Mouse (Mus musculus): ENCODE data around the gene Crtc3. TPM values are rescaled to one million over a fixed set of nuclear protein-coding genes. Genes with fewer than 3 reads are reported as not detected.

Crtc3 gene
- total RNA-seq, 1 experiment from 2014 or later = 10.6 TPM

DNA sequence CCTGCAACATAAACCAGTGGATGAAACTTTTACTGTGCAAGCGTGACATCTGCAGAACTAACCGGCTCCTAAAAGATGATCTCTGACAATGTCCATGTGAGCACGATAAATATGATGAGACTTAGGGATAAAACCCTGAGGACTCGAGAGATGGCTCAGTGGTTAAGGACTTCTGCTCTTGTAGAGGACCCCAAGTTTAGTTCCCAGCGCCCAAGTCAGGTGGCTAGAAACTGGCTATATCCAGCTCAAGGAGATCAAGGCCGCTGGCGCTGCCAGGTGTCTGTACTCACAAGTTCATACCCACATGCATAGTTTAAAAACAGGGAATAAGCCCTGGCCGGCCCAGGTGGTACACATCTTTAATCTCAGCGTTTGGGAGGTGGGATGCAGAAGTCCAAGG lies 3.8 kb upstream of the Crtc3 start:
- no peak for ATAC-seq (replicated peaks in 1 of 2; ENCODE audit: insufficient read depth in 1 of 2, low FRiP score in 2 of 2, low TSS enrichment in 1 of 2, low read depth in 1 of 2, poor library complexity in 2 of 2, severe bottlenecking in 2 of 2)

DNA sequence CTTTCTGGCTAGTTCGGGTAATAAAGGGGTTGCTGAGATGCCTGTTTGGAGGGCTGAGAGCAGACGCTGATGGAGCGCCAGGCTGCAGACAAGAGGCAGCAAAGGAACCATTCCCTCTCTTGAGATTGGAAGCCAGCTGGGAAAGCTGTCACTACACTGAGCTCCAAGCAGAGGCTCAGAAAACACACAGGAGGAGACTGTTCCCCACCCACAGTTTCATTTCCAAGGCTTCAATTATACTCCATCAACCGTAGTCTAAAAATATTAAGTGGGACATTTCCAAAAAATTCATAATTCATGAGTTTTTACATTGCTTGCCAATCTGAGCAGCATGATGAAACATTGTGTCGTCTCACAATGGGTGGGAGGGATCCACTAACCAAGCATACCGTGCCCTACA lies 2.5 kb upstream of the Crtc3 start:
- no peak for ATAC-seq (replicated peaks in 1 of 2; ENCODE audit: insufficient read depth in 1 of 2, low FRiP score in 2 of 2, low TSS enrichment in 1 of 2, low read depth in 1 of 2, poor library complexity in 2 of 2, severe bottlenecking in 2 of 2)

DNA sequence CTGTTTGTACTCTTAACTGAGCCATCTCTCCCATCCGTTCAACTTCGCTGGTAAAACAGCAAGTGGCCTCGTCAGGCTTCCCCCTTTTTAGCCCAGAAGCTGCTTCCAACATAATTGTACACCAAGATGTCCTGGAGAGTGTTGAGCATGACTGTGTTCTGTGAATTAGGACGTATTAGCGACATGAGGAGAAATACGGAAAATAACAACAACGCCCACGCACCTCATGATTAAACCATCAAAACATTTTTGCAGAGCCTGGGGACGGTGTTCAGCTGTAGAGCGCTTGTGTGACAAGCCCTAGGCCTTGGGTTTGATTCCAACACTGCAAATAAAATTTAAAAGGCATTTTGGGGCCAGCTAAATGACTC lies 529 bp upstream of the Crtc3 start:
- ATAC-seq (replicated peaks in 1 of 2; ENCODE audit: insufficient read depth in 1 of 2, low FRiP score in 2 of 2, low TSS enrichment in 1 of 2, low read depth in 1 of 2, poor library complexity in 2 of 2, severe bottlenecking in 2 of 2) = no peak; a peak in 1 of 4 replicates

DNA sequence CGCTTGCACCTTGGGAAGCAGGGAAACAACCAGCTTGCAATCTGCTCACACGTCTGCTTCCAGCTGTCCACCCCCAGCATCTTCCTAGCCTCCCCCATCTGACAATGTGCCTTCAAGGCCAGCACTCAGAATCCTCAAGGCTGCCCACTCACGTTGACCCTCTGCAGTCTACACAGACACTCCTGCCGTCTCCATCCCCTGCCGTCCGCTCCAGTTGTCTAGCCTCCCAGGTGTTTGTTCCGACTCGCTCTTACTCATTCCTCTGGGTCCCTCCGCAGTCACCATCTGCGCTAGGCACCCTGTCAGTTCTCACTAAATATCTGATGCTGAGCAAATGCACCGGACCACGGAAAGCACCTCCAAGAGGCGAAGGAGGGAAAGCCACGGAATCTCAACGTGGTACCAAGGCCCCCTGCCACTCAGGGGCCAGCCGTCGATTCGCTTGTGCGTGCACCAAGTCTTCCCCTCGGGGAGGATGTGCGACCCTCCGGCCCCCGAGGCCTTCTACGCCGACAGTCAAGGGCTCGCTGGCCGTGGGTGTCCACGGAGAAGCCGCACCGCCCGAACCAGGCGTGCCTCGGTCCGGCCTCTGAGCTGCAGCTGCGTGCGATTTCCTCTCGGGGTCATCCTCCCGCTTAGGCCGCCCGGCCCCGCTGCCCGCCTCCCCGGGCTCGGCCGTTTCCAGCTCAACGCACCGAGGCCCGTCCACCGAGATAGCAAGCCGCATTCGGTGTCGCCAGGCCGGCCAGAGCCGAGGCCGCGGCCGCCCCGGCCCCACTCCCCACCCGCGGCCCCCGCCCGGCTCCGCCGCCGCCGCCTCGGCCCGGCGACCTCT lies 739 bp downstream of the Crtc3 start:
- peak; percentile 32 to 48; a peak in 2 of 4 replicates for ATAC-seq (replicated peaks in 1 of 2; ENCODE audit: insufficient read depth in 1 of 2, low FRiP score in 2 of 2, low TSS enrichment in 1 of 2, low read depth in 1 of 2, poor library complexity in 2 of 2, severe bottlenecking in 2 of 2)

DNA sequence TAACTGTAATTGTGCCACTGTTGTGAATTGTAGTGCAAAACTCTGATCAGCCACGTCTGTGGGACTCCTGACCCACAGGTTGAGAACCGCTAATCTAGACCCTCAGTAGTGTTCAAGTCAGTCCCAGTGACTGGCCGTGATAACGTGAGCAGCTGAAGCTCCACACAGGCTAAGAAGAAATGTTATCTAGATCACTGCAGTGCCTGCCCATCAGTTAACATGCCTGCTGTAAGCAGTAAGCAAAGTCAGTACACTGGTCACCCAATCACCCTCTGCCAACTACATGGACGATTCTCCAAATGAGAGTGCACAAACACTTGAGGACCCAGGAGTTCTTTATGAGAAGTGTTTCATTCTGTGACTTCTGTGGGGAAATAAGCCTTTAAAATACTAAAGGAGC lies 3.0 kb downstream of the Crtc3 start:
- ATAC-seq (replicated peaks in 1 of 2; ENCODE audit: insufficient read depth in 1 of 2, low FRiP score in 2 of 2, low TSS enrichment in 1 of 2, low read depth in 1 of 2, poor library complexity in 2 of 2, severe bottlenecking in 2 of 2) = no peak

DNA sequence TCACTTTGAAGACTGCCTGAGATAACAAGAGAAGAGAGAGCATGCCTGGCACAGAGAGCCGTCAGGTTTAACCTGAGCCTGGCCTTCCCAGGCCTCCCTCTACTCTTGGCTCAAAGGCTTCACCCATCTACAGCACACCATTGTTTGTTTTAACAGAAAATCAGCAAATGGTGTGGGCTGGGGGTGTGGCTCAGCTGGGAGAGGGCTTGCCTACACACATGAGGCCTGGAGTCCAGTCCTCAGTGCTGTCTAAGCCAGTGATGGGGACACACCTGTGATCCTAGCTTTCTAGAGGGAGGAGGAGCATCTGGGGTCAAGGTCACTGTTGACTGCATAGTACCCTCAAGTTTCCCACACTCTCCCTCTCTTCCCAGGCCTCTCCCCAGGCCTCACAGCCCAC lies 6.0 kb downstream of the Crtc3 start:
- ATAC-seq (replicated peaks in 1 of 2; ENCODE audit: insufficient read depth in 1 of 2, low FRiP score in 2 of 2, low TSS enrichment in 1 of 2, low read depth in 1 of 2, poor library complexity in 2 of 2, severe bottlenecking in 2 of 2) = no peak

DNA sequence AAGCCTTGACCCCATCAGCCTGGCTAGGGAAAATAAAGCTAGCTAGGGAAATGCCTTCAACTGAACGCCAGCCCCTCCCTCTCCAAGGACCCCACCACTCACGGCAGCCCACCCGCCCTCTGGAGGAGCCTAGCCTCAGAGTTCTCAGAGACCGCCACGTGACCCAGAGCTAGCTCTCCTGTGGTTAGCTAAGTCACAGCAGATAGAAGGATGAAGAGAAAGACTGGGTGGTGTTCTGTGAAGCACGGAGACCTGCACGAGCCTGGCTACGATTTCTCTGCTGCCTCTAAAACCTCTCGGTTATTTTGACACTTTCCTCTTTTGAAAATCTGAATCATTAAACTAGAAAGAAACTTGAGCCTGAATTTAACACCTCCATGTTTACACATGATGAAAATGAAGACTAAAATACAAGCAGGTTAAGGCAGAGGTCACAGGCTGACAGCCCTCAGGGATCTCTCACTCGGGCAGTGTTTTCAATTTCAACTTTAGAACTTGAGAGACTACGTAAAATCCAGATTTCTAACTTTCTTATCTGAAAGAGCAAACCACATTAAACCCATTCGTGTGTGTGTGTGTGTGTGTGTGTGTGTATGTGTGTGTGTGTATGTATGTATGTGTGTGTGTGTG lies 8.3 kb downstream of the Crtc3 start:
- ATAC-seq (replicated peaks in 1 of 2; ENCODE audit: insufficient read depth in 1 of 2, low FRiP score in 2 of 2, low TSS enrichment in 1 of 2, low read depth in 1 of 2, poor library complexity in 2 of 2, severe bottlenecking in 2 of 2) = peak; percentile 51 to 76

DNA sequence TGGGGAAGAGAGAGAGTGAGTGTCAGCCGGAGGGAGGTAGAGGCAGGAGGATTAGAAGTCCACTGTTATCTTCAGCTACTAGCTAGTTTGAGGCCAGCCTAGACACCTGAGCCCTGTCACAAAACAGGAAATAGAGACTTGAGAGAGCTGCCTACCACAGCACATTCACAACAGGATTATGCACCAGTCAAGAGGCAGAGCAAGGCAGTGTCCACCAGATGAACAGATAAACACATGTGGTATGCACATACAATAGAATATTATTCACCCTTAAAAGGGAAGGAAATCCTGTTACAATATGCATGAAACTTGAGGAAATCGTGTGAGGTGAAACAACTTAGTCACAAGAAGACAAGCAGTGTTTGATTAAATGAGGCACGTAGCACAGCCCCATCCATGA lies 16.4 kb downstream of the Crtc3 start:
- ATAC-seq (replicated peaks in 1 of 2; ENCODE audit: insufficient read depth in 1 of 2, low FRiP score in 2 of 2, low TSS enrichment in 1 of 2, low read depth in 1 of 2, poor library complexity in 2 of 2, severe bottlenecking in 2 of 2) = no peak

DNA sequence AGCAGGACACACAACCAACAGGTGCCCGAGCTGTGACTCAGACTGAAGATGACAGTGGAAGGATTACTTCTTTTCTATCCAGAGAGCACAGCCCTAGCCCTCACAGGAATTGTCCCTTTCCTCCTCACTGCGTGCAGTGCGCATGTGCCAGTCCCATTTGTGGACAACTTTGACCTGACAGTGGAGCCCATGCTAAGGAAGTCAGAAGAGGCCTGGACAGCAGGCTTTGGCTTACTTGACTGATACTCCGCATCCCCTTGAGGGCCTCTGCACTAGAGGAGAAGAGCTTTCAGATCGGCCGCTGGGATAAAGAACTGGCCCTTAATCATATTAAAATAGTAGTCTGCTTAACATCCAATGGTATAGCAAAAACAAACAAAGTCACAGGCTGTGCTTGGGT lies 17.8 kb downstream of the Crtc3 start:
- no peak for ATAC-seq (replicated peaks in 1 of 2; ENCODE audit: insufficient read depth in 1 of 2, low FRiP score in 2 of 2, low TSS enrichment in 1 of 2, low read depth in 1 of 2, poor library complexity in 2 of 2, severe bottlenecking in 2 of 2)

DNA sequence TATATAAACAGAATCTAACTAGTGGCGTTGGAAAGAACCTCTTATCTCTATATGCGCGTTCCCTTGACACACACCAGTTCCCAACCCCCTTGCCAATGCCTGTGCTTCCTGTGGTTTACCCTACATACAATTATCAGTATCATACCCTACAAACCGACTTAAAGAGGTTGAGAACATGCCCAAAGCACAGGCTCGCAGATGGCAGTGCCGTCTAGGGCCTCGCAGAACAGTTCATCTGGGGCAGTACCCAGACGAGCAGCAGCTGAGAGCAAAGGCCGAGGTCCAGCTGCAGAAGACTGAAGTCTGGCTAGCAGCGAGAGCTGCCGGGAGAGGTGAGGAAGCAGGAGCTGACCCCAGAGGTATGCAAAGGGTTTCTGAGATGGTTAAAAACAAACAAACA lies 21.5 kb downstream of the Crtc3 start:
- ATAC-seq (replicated peaks in 1 of 2; ENCODE audit: insufficient read depth in 1 of 2, low FRiP score in 2 of 2, low TSS enrichment in 1 of 2, low read depth in 1 of 2, poor library complexity in 2 of 2, severe bottlenecking in 2 of 2) = peak; percentile 7 to 49; a peak in 2 of 4 replicates

DNA sequence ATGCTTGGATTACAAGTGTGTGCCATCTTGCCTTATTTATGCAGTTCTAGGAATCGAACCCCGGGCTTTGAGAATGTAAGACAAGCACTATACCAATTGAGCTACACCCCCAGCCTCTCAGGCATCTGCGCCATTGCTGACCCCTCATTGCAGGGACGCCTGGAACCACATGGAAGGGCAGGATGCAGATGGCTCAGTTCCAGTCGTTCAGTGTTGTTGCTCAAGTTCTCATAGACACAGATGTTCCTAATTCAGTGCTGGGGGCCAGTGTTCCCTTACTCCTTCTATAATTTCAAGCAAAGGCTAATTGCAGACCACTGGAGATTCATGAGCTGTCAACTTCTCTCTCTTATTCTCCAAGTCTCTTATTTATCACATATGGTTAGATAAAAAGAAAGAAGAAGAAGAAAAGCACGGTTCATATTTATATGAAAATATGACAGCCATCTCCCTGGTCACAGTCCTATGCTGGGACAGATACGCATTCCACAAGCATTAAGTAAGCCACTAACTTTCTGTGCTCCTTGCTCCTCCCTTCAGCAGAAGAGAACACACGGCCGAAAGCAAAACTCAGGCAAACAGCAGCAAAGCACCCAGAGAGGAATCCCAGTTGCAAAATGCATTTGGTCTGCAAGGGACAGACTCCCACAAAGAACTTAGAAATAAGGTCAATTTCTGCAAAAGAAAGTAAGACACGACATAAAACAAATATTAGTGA lies 22.3 kb downstream of the Crtc3 start:
- ATAC-seq (replicated peaks in 1 of 2; ENCODE audit: insufficient read depth in 1 of 2, low FRiP score in 2 of 2, low TSS enrichment in 1 of 2, low read depth in 1 of 2, poor library complexity in 2 of 2, severe bottlenecking in 2 of 2) = no peak

DNA sequence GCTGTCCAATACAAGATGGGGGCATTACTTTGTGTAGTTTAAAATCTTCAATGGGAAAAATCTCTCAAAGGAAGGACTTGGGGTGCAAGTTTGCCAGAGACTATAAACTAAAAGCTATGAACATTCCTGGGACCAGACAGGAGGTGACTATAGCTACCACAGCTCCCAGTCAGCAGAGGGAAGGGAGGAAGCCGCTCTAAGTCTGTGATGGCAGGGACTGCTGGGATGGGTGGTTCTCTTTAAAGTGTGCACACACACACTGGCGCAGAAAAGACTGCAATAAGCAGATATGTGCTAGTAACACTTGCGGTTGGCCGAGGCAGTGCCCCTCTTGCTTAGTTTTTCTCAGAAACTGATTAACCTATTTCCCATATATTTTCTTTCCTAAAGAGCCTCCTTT lies 27.6 kb downstream of the Crtc3 start:
- no peak for ATAC-seq (replicated peaks in 1 of 2; ENCODE audit: insufficient read depth in 1 of 2, low FRiP score in 2 of 2, low TSS enrichment in 1 of 2, low read depth in 1 of 2, poor library complexity in 2 of 2, severe bottlenecking in 2 of 2)

DNA sequence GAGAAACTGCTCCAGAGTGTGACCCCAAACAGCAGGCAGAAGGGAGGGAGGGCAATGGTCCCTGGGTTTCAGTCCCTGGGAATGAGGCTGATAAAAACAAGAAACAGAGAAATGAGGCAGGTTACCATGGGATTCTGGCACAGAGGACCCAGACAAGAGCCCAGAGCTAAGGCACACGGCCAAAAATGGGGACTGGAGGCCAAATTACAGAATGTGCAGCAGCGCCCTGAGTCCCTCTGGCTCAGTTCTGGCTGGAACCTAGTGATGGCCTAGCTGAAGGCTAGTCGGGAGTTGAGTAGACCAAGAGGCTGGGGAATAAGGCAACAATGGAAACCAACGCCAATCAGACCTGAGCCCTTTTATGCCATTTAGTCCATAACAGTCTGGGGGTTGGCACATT lies 28.1 kb downstream of the Crtc3 start:
- ATAC-seq (replicated peaks in 1 of 2; ENCODE audit: insufficient read depth in 1 of 2, low FRiP score in 2 of 2, low TSS enrichment in 1 of 2, low read depth in 1 of 2, poor library complexity in 2 of 2, severe bottlenecking in 2 of 2) = no peak

DNA sequence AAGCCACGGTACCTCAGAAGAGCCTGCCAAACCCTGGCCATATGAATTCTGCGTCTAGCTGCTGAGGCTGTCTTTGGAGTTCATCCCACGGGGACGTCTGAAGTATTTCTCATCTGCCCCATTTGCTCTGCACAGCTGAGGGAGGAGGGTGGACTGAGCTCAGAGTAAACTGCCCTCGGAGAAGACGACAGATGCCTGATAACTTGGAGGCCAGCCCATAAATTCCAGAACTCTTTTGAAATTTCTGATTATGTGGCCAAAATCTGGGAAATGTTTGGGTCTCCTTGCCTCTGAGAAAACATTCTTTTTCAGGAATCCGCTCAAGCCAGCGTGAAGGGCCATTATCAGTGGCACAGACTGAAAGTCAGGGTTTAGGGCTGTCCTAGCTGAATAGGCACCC lies 30.8 kb downstream of the Crtc3 start:
- no peak for ATAC-seq (replicated peaks in 1 of 2; ENCODE audit: insufficient read depth in 1 of 2, low FRiP score in 2 of 2, low TSS enrichment in 1 of 2, low read depth in 1 of 2, poor library complexity in 2 of 2, severe bottlenecking in 2 of 2)

DNA sequence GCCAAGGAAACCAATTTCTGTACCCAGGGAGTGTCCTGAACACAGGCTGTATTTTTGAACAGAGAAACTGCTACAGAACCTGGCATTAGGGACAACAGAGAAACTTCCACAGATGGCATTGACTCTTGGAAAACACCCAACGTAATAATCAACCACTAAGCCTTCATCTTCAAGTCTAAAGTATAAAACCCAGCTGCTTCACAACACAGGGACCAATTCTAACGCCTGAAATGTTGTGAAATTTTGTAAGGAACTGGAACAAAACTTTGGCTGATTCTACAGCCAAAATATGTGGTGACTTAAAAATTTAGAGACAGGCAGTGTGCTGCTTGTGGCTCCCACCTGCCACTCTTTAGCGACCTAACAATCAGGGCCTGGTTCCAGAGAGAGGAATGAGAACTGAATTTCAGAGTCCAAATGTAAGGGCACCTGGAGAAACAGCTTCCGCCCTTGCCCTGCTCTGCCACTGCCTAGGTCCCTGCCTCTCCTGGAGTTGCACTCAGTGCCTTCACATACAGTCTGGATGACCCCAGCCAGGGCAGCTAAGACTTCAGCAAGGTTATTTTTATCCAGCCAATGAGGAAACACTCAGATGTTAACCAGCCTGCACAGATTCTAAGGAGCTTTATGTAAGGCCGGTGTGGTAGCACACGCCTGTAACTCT lies 33.2 kb downstream of the Crtc3 start:
- no peak for ATAC-seq (replicated peaks in 1 of 2; ENCODE audit: insufficient read depth in 1 of 2, low FRiP score in 2 of 2, low TSS enrichment in 1 of 2, low read depth in 1 of 2, poor library complexity in 2 of 2, severe bottlenecking in 2 of 2)

DNA sequence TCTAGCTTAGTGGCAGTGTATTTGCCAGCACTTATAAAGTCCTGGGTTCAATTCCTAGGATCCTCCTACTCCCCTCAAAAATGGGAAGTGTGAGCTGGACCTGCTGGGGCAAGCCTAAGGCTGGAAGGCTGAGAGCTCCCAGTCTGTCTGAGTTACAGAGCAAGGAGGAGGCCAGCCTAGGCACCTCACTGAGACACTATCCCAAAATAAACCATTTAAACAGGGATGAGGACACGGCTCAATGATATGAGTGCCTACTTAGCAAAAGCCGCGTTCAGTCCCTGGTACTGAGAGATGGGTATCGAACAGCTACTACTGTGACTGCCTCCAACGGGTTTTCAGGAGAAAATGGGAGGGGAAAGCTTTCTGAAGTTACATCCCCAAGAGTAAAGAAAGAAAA lies 33.8 kb downstream of the Crtc3 start:
- no peak for ATAC-seq (replicated peaks in 1 of 2; ENCODE audit: insufficient read depth in 1 of 2, low FRiP score in 2 of 2, low TSS enrichment in 1 of 2, low read depth in 1 of 2, poor library complexity in 2 of 2, severe bottlenecking in 2 of 2)

DNA sequence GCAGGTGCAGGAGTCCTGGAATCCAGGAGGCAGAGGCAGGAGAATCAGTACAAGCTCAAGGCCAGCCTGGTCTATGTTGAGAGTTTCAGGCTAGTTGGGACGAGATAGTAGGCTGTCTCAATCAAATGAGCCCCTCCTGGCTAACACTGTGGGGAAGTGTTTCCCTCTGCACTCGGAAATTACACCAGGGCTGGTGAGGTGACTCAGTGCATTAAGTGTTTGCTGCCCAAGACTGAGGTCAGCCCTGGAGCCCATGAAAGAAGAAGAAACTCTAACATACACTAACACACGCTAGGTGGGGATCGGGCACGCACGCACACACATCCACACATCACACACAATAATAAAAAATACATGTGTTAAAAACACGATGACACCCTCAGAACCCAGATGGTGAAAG lies 34.3 kb downstream of the Crtc3 start:
- peak in 1 of 2 experiments; percentile 53; a peak in 1 of 4 replicates for ATAC-seq (replicated peaks in 1 of 2; ENCODE audit: insufficient read depth in 1 of 2, low FRiP score in 2 of 2, low TSS enrichment in 1 of 2, low read depth in 1 of 2, poor library complexity in 2 of 2, severe bottlenecking in 2 of 2)

DNA sequence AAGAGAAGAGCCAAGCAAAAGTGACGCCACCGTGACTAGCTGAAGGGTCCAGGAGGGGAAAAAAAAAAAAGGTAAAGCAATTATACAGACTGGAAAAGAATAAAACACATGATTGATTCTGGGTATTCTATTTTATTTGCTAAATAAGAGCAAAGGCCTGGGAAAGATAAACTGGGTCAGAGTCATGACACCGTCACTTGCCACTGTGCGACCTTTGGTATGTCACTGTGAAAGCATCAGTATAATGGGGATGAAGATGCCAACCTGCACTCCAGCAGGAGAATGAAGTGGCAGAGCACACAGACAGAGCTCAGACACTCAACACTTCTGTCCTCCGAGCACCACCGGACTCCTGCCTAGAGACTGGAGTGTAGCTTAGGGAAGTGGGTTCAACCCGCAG lies 34.7 kb downstream of the Crtc3 start:
- peak in 1 of 2 experiments; percentile 34; a peak in 1 of 4 replicates for ATAC-seq (replicated peaks in 1 of 2; ENCODE audit: insufficient read depth in 1 of 2, low FRiP score in 2 of 2, low TSS enrichment in 1 of 2, low read depth in 1 of 2, poor library complexity in 2 of 2, severe bottlenecking in 2 of 2)
